Mouse (Mus musculus) CD4-positive, CD25-positive, alpha-beta regulatory T cell, adult 9 weeks (primary cell): ENCODE measurements around the gene Paqr5. TPM values are rescaled to one million over a fixed set of nuclear protein-coding genes. Genes with fewer than 3 reads are reported as not detected.

Experiments
- polyA plus RNA-seq: library from polyadenylated mRNA; unstranded; fragments of 100-300 nt; shearing (Covaris generic); gene quantifications from one replicate; pipeline ENCODE4 v1.2.1, GENCODE M21; 2017

The Paqr5 gene
- 0.09 TPM for polyA plus RNA-seq

GRCm38 (mm10) chr9:62026600-62026999 is at the start of gene Paqr5:
Paqr5 (minus strand) TSS chr9:62026856.

GRCm38 (mm10) chr9:61946623-61947401 is 79.8 kb downstream of the Paqr5 start, which contains the start of gene Kif23:
Kif23 (minus strand) TSS chr9:61946774.

GRCm38 (mm10) chr9:61914203-61914916 is 112.3 kb downstream of the Paqr5 start, which contains the start of gene Rplp1:
Rplp1 (minus strand) TSS chr9:61914542.

Other genes starting within 250 kb of the Paqr5 start
- gene Rplp1, start 112.3 kb downstream of the Paqr5 start, polyA plus RNA-seq: 2,325 TPM
- gene Kif23, start 80.1 kb downstream of the Paqr5 start, polyA plus RNA-seq: 12.1 TPM
- gene Glce, start 95.8 kb upstream of the Paqr5 start, polyA plus RNA-seq: 11.0 TPM